Mouse (Mus musculus): ENCODE measurements around the gene Iqgap2. TPM values are rescaled to one million over a fixed set of nuclear protein-coding genes. Genes with fewer than 3 reads are reported as not detected.
A peak's percentile ranks its signal among the peaks of the same experiment; 100 is the strongest.

Iqgap2 gene
- polyA plus RNA-seq, 1 experiment from 2014 or later: 12.6 TPM

DNA sequence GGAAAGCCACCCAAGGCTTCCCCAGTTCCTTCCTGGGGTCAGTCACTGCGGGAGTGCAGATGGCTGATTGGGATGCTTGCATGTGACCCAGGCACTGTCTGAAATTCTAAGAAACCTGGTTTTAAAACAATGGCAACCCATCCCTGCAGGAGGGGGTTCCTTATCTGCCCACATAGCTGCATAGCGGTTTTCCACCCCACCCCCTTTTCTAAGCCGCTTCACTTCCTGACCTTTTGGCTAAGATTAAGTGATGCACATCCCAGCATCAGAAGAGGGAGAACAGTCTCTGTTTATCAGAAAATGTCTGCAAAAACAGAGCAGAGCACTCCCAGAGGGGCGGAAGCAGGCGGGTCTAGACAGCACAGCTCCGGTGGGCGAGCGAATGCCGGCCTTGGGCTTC is 234.6 kb downstream of the Iqgap2 start:
- ATAC-seq (ENCODE audit: low FRiP score, low read depth): no peak
- 83% methylated on average over 9 of the region's 9 CpGs for WGBS

DNA sequence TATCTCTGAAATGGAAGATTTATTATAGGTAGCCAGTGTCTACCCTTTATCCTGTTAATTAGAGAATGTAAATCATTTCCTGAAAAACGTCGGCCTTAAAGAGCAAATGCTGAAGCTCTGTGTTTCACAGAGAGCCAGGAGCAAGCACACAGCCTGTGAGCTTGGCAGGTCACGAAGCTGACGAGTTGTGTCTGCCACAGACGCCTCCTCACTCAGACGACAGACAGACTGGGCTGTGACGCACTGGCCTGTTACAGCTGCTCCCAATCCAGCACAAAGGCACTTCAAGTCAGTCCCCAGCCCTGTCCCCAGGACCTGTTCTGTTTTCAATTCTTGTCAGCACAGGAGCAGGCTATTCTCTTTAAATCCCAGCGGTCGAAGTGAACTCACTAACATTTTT is 236.4 kb downstream of the Iqgap2 start:
- H3K9me3 ChIP-seq: no peaks in the 10 kb centered on the region
- peaks cover 5% of the 10 kb centered on the region; the same call in 1 of the 2 replicates for H3K4me1 ChIP-seq
- H3K27ac ChIP-seq: no peak overlapping the region
- no peak for ATAC-seq (ENCODE audit: low FRiP score, low read depth)
- H3K9ac ChIP-seq: no peak overlapping the region
- H3K4me2 ChIP-seq (replicated peaks): no peak overlapping the region
- 15% methylated on average over 9 of the region's 9 CpGs for WGBS
- H3K36me3 ChIP-seq: peaks cover 21% of the 10 kb centered on the region
- no peaks in the 10 kb centered on the region for H3K27me3 ChIP-seq
- H3K4me3 ChIP-seq: no peak overlapping the region

More for the DNA sequence above, 234.6 kb downstream of the Iqgap2 start:
- H3K9ac ChIP-seq: no peak overlapping the region
- no peaks in the 10 kb centered on the region for H3K9me3 ChIP-seq
- no peak overlapping the region for H3K4me2 ChIP-seq (replicated peaks)
- no peaks in the 10 kb centered on the region for H3K27me3 ChIP-seq
- H3K4me3 ChIP-seq: no peak overlapping the region
- peaks cover 37% of the 10 kb centered on the region for H3K36me3 ChIP-seq
- H3K27ac ChIP-seq: no peak overlapping the region
- peaks cover 5% of the 10 kb centered on the region; the same call in 1 of the 2 replicates for H3K4me1 ChIP-seq

DNA sequence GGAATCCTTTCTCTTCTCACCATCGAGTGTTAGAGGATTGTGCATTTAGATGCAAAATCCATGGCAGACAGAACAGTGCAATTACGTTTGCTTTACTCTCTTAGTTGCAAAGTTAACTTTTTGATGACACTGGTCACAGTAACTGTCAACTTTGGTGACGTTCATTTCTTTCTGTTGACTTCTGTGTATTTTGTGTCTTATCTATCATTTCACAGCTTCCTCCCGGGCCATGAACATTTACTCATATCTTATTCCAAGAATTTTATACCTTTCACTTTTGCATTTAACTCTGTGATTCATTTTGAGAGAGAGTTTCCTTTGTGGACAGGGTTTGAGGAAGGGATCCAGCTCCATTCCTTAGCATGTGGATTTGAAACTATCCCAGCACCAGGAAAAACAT is 238.0 kb downstream of the Iqgap2 start:
- 76% methylated on average over 4 of the region's 4 CpGs for WGBS
- Histone ChIP-seq H3K9ac (no peak overlapping the region), H3K36me3 (peaks cover 7% of the 10 kb centered on the region), H3K4me1 (peaks cover 5% of the 10 kb centered on the region; the same call in 1 of the 2 replicates), H3K27ac (no peak overlapping the region), H3K4me2 (replicated peaks) (no peak overlapping the region), H3K4me3 (no peak overlapping the region), H3K27me3 (no peaks in the 10 kb centered on the region), H3K9me3 (no peaks in the 10 kb centered on the region)
- no peak for ATAC-seq (ENCODE audit: low FRiP score, low read depth)

DNA sequence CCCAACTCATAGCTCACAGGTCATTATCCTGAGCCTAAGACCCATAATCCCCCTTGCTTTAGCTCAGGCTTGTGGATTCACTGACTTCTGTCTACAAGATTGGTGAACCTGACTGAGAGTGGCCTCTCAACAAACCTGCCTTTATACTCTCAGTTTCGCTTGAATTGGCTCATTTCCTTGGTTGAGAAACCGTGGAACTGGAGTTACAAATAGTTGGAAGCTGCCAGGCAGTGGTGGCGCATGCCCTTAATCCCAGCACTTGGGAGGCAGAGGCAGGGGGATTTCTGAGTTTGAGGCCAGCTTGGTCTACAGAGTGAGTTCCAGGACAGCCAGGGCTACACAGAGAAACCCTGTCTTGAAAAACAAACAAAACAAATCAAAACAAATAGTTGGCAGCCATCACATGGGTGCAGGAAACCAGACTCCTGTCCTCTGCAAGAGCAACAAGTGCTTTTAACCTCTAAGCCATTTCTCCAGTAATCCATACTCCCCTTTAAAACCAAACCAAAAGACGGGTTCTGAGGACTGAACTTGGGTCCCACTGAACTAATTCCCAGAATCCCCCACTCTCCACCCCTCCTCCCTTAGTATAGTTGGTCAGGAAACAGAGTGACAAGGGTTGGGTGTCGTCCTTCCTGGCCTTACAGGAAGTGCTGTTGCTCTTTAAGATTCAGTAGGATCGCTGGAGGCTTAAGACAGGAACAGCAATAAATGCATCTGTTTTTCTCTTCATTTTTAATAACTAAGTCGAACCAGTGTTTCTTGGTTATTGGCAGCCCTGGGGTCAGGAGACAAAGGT is 239.7 kb downstream of the Iqgap2 start:
- H3K9ac ChIP-seq: no peak overlapping the region
- no peaks in the 10 kb centered on the region for H3K9me3 ChIP-seq
- H3K27me3 ChIP-seq: no peaks in the 10 kb centered on the region
- H3K4me3 ChIP-seq: no peak overlapping the region
- 64% methylated on average over 7 of the region's 7 CpGs for WGBS
- H3K4me2 ChIP-seq (replicated peaks): no peak overlapping the region
- peaks cover 11% of the 10 kb centered on the region for H3K4me1 ChIP-seq
- no peak overlapping the region for H3K27ac ChIP-seq
- no peak for ATAC-seq (ENCODE audit: low FRiP score, low read depth)
- no peaks in the 10 kb centered on the region for H3K36me3 ChIP-seq

DNA sequence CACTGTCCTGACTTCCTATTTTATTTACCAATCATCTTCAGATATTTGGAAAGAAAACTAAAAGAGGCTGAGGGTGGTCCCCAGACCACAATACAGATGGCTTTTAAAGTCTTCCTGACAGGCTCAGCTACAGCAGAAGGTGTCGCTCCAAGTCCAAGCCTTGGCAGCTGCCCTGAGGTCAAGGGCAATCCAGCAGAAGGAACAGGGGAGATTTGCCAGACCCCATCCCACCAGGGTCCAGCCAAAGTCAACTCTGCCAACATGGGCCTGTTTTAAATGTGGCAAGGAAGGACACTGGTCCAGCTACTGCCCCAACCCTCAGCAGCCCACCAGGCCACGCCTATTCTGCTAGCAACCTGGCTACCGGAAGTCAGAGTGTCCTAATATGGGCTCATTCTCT is 241.8 kb downstream of the Iqgap2 start:
- peaks cover 11% of the 10 kb centered on the region for H3K4me1 ChIP-seq
- no peaks in the 10 kb centered on the region for H3K27me3 ChIP-seq
- peaks cover 11% of the 10 kb centered on the region; the same call in 1 of the 2 replicates for H3K36me3 ChIP-seq
- ATAC-seq (ENCODE audit: low FRiP score, low read depth): no peak
- WGBS: 82% methylated on average over 3 of the region's 3 CpGs
- H3K9me3 ChIP-seq: no peaks in the 10 kb centered on the region
- no peak overlapping the region for H3K9ac ChIP-seq
- no peak overlapping the region for H3K4me3 ChIP-seq
- H3K4me2 ChIP-seq (replicated peaks): no peak overlapping the region
- H3K27ac ChIP-seq: no peak overlapping the region

DNA sequence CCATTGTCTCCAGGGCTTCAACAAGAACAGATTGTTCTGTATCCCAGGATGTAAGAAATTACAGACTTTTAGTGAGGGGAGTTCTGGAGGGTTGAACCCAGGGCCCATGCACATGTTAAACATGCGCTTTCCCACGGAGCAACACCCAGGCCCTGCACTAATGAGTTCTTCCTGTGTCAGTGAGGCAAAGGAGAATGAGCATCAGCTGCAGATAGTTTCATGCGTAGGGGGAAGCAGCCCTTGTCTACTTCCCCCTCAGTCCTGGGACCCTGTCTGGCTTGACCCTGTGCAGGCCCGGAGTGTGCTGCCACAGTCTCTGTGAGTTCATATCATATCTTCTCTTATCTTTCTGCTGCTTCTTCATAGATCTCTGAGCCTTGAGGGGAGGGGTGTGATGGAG is 244.5 kb downstream of the Iqgap2 start:
- no peak for ATAC-seq (ENCODE audit: low FRiP score, low read depth)
- Histone ChIP-seq H3K27ac (peak overlapping the region; percentile 52), H3K36me3 (peaks cover 18% of the 10 kb centered on the region; the same call in 1 of the 2 replicates), H3K9me3 (no peaks in the 10 kb centered on the region), H3K4me2 (replicated peaks) (no peak overlapping the region), H3K4me1 (peaks cover 24% of the 10 kb centered on the region), H3K9ac (no peak overlapping the region), H3K27me3 (no peaks in the 10 kb centered on the region), H3K4me3 (no peak overlapping the region)
- WGBS: 25% methylated on average over 4 of the region's 4 CpGs

DNA sequence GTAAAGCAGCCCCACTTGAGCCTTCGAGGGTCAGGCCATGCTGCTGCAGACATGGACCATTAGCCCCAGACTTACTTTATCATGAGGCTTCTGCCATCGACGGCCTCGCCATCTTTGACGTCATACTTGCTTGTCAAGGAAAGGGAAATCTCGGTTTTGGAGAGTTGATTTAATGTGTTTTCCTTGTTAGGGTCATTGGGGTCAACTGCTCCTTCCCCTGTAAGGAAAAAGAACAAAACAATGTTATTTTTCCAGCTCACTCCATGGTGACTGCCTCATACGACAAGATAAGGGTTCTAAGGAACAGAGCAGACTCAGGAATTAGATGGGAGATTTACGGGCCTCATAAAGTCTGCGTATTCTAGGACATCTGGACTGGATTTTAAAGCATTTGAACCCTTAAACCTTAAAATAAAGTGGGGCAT is 245.0 kb downstream of the Iqgap2 start:
- Histone ChIP-seq H3K36me3 (peaks cover 18% of the 10 kb centered on the region; the same call in 1 of the 2 replicates), H3K27me3 (no peaks in the 10 kb centered on the region), H3K4me1 (peaks cover 25% of the 10 kb centered on the region), H3K9ac (no peak overlapping the region), H3K27ac (no peak overlapping the region), H3K4me3 (no peak overlapping the region), H3K4me2 (replicated peaks) (no peak overlapping the region), H3K9me3 (no peaks in the 10 kb centered on the region)
- 17% methylated on average over 9 of the region's 9 CpGs for WGBS
- ATAC-seq (ENCODE audit: low FRiP score, low read depth): no peak

DNA sequence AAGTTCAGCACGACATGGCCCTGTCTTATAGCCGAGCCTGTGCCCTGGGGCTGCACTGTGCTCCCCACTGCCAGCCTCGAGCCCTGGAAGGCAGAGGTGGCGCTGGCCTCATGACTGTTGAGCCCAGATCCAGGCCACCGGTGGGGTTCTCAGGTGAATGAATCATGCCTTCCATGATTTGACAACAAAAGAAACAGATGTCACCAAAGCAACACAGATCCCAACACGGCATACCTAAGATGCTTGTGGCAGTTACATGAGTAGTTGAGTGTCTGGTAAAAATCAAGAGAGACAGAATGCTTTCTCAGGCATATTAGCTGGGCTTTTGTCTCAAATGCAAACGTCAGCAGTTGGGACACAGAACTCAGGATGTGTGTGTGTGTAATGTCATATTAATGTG is 248.0 kb downstream of the Iqgap2 start:
- no peak overlapping the region for H3K4me3 ChIP-seq

DNA sequence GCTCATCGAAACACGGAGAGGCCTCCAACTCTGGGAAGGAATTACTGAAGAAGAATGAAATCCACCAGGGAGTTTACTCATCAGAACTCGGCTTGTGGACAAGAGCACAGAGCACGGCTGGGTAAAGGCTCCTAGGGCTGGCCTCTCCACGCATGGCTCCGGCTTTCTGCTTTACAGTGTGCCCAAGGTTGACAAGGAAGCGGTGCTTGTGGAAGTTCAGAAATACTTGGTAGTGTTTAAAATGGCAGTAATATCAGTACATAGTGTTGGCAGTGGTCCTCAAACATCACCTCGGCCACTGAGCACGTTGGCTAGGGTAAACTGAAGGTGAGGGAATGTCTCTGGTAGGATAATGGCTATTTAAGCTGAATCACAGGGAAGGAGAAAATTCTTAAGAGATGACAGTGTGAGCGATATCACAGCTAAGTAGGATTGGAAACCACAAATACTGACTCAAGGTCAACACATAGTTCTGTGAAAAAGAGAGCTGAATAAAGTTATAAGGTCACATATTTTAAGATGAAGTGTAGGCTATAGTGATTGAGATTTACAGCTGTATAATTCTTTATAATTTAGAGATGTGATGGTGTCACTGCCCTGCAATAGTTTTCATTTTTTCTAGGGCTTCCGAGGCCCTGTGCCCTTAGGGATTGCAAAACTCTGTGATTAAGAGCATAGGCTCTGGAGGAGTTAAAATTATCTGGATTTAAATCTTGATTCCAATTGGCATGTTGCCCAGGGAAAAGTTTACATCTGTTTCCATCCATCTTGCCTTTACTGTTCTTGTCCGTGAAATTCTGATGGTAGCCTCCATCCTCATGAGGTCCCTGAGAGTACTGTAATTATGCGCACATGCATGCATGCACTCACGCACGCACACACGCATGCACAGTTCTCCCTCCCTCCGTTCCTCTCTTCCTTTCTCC is 250.4 kb downstream of the Iqgap2 start:
- WGBS: 77% methylated on average over 17 of the region's 17 CpGs
- Histone ChIP-seq H3K27ac (no peak overlapping the region), H3K4me1 (peaks cover 35% of the 10 kb centered on the region), H3K9ac (no peak overlapping the region), H3K4me3 (no peak overlapping the region), H3K4me2 (replicated peaks) (no peak overlapping the region), H3K9me3 (no peaks in the 10 kb centered on the region), H3K36me3 (peaks cover 18% of the 10 kb centered on the region; the same call in 1 of the 2 replicates), H3K27me3 (no peaks in the 10 kb centered on the region)
- 0 out of 2 replicates have a peak, but pooled peaks have one; percentile 10 for ATAC-seq (ENCODE audit: low FRiP score, low read depth)

More for the DNA sequence above, 248.0 kb downstream of the Iqgap2 start:
- Histone ChIP-seq H3K27me3 (no peaks in the 10 kb centered on the region), H3K9ac (no peak overlapping the region), H3K36me3 (peaks cover 18% of the 10 kb centered on the region; the same call in 1 of the 2 replicates), H3K27ac (peak overlapping the region; percentile 52; the same call in 1 of the 2 replicates), H3K4me2 (replicated peaks) (no peak overlapping the region), H3K9me3 (no peaks in the 10 kb centered on the region), H3K4me1 (peaks cover 37% of the 10 kb centered on the region)
- no peak for ATAC-seq (ENCODE audit: low FRiP score, low read depth)
- 25% methylated on average over 7 of the region's 7 CpGs for WGBS

DNA sequence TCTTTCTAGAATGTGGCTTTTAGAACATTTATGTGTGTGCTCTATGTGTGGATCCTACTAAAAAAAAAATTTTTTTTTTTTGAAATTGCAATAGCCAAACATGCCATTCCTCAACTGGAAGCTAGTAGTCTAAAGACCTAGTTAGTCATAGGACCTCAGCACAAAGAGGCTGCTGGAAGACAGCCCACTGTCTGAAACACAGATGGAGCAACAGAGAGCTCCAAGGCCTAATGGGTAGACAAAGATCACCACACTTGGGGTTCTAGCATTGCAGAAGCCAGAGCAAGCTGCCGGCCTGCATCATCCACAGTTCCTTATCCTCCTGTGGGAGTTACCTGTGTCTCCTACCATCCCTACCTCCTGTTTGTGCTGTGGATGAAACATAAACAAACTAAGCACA is 251.3 kb downstream of the Iqgap2 start:
- Histone ChIP-seq H3K4me1 (peaks cover 35% of the 10 kb centered on the region), H3K27ac (no peak overlapping the region), H3K27me3 (no peaks in the 10 kb centered on the region), H3K36me3 (peaks cover 11% of the 10 kb centered on the region; the same call in 1 of the 2 replicates), H3K4me3 (no peak overlapping the region), H3K4me2 (replicated peaks) (no peak overlapping the region), H3K9ac (no peak overlapping the region), H3K9me3 (no peaks in the 10 kb centered on the region)
- WGBS: 96% methylated on average over 1 of the region's 1 CpGs
- no peak for ATAC-seq (ENCODE audit: low FRiP score, low read depth)

DNA sequence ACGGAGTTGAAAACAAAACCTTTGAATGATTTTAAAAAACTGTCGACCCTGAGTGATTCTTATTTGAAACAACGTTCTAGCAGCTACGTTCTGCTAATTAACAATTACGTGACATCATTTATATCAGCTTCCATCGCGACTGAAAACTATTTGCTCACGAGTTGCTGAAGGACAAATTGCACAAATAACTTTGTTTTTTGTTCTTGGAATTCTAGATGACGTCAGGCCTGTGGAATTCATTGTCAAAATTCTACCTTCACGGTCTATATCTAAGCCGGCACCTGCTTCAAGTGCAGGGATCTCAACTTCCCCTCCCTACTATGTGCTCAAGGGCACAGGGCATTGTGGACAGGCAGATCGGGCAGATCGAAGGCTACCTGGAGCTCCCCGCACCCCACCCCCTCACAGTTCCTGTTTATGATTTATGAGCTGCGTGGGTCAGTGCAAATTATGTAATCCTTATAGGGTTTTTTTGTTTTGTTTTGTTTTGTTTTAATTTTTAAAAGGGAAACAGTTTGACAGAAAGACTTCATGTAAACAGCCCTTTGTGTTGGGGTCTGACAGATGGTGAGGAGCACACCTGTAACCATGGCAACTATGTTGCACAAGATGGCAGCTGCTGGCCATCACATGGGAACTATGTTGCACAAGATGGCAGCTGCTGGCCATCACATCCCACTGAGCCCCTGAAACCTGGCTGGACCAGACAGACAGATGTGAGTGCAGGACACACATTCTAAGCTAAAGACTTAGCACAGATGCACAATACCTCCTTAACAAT is 252.2 kb downstream of the Iqgap2 start:
- H3K4me1 ChIP-seq: peaks cover 35% of the 10 kb centered on the region

More for the DNA sequence above, 252.2 kb downstream of the Iqgap2 start:
- H3K27me3 ChIP-seq: no peaks in the 10 kb centered on the region
- no peak for ATAC-seq (ENCODE audit: low FRiP score, low read depth)
- no peak overlapping the region for H3K4me3 ChIP-seq
- no peak overlapping the region for H3K4me2 ChIP-seq (replicated peaks)
- H3K9ac ChIP-seq: no peak overlapping the region
- H3K9me3 ChIP-seq: no peaks in the 10 kb centered on the region
- H3K27ac ChIP-seq: no peak overlapping the region
- 50% methylated on average over 15 of the region's 15 CpGs for WGBS
- peaks cover 5% of the 10 kb centered on the region; the same call in 1 of the 2 replicates for H3K36me3 ChIP-seq

Measured in limb, embryonic 13.5 days (tissue).